Mouse (Mus musculus) myocyte (in vitro differentiated cells): ENCODE data around the gene Man1c1. TPM values are rescaled to one million over a fixed set of nuclear protein-coding genes. Genes with fewer than 3 reads are reported as not detected.
A peak's percentile ranks its signal among the peaks of the same experiment; 100 is the strongest.

Experiments
- H3K27me3 ChIP-seq: one replicate; pipeline ENCODE4 v1.6.1; 2011; ENCODE audit not compliant: control insufficient read depth, insufficient read depth, insufficient read length
- H3K36me3 ChIP-seq: one replicate; pipeline ENCODE4 v1.6.1; 2011; ENCODE audit not compliant: control insufficient read depth, insufficient read depth
- H3K4me2 ChIP-seq: one replicate; pipeline ENCODE4 v1.6.1; 2011; ENCODE audit warnings: low read depth, control low read depth
- H3K4me3 ChIP-seq: one replicate; pipeline ENCODE4 v1.5.1; 2011; ENCODE audit warnings: mild to moderate bottlenecking, control low read depth, moderate library complexity
- H3K79me2 ChIP-seq: one replicate; pipeline ENCODE4 v1.6.1; 2011; ENCODE audit not compliant: control insufficient read depth, insufficient read depth
- H3ac ChIP-seq: one replicate; pipeline ENCODE4 v1.6.1; 2011; ENCODE audit not compliant: control insufficient read depth, insufficient read length
- CEBPB ChIP-seq: IDR thresholded peaks from 2 replicates; pipeline ENCODE4 v1.6.1; 2011; ENCODE audit warnings: mild to moderate bottlenecking, moderate library complexity; ENCODE audit not compliant: poor library complexity, insufficient read depth, severe bottlenecking
- E2F4 ChIP-seq: IDR thresholded peaks from one replicate; pipeline ENCODE4 v1.6.1; 2011; ENCODE audit warnings: mild to moderate bottlenecking, control low read depth, moderate library complexity; ENCODE audit not compliant: insufficient read depth
- MAX ChIP-seq: IDR thresholded peaks from one replicate; pipeline ENCODE4 v1.6.1; 2011; ENCODE audit warnings: low read depth, mild to moderate bottlenecking, control low read depth
- MYOD1 ChIP-seq, 3 experiments: IDR thresholded peaks; one replicate each; pipeline ENCODE4 v1.6.1; 2011; ENCODE audit warnings: control low read depth in 2 of 3, low read depth in 2 of 3, mild to moderate bottlenecking in 2 of 3, moderate library complexity in 1 of 3; ENCODE audit not compliant: insufficient read length in 2 of 3, control insufficient read depth in 1 of 3
- MYOG ChIP-seq, 3 experiments: IDR thresholded peaks; one replicate each; pipeline ENCODE4 v1.6.1; 2011; ENCODE audit warnings: control low read depth in 2 of 3, low read depth in 2 of 3, mild to moderate bottlenecking in 2 of 3; ENCODE audit not compliant: insufficient read length in 2 of 3, control insufficient read depth in 1 of 3, insufficient read depth in 1 of 3
- POLR2A ChIP-seq: IDR thresholded peaks from one replicate; pipeline ENCODE4 v1.6.1; 2011; ENCODE audit warnings: low read depth, mild to moderate bottlenecking, control low read depth, moderate library complexity; ENCODE audit not compliant: insufficient read length
- POLR2AphosphoS2 ChIP-seq: IDR thresholded peaks from one replicate; pipeline ENCODE4 v1.6.1; 2011; ENCODE audit warnings: low read depth, control low read depth; ENCODE audit not compliant: insufficient read length
- REST ChIP-seq: IDR thresholded peaks from one replicate; pipeline ENCODE4 v1.6.1; 2011; ENCODE audit warnings: mild to moderate bottlenecking, control low read depth, moderate library complexity; ENCODE audit not compliant: insufficient read depth, insufficient read length
- SRF ChIP-seq: IDR thresholded peaks from one replicate; pipeline ENCODE4 v1.6.1; 2011; ENCODE audit warnings: low read depth; ENCODE audit not compliant: control insufficient read depth, insufficient read length
- TCF12 ChIP-seq: IDR thresholded peaks from one replicate; pipeline ENCODE4 v1.6.1; 2011; ENCODE audit warnings: mild to moderate bottlenecking, control low read depth; ENCODE audit not compliant: poor library complexity, insufficient read depth, severe bottlenecking
- TCF3 ChIP-seq: IDR thresholded peaks from one replicate; pipeline ENCODE4 v1.6.1; 2011; ENCODE audit warnings: low read depth, control low read depth; ENCODE audit not compliant: insufficient read length
- USF1 ChIP-seq: IDR thresholded peaks from one replicate; pipeline ENCODE4 v1.6.1; 2011; ENCODE audit warnings: low read depth, mild to moderate bottlenecking, control low read depth, moderate library complexity
- polyA plus RNA-seq: library from polyadenylated mRNA; unstranded; fragments of >200 nt; fragmentation: generic; extraction: Trizol; gene quantifications from one replicate; pipeline ENCODE4 v1.2.1, GENCODE M21; 2012; ENCODE audit warnings: missing spikeins

The Man1c1 gene
- polyA plus RNA-seq, 1 experiment, result 11.3 TPM

- TF ChIP-seq TCF12, result no peak
- TF ChIP-seq USF1, result no peak
- TF ChIP-seq MAX, result no peak
- no peak for TF ChIP-seq E2F4
- TF ChIP-seq POLR2AphosphoS2, result no peak
- TF ChIP-seq SRF, result no peak
- no peak for TF ChIP-seq TCF3
- no peak for TF ChIP-seq MYOD1 (IDR thresholded peaks at IDR 0.05; ENCODE audit: control insufficient read depth in 1 of 3, insufficient read length in 2 of 3, low read depth in 2 of 3)
- TF ChIP-seq REST, result no peak
- no peak for TF ChIP-seq POLR2A
- no peak for TF ChIP-seq CEBPB
- TF ChIP-seq MYOG (IDR thresholded peaks at IDR 0.05; ENCODE audit: control insufficient read depth in 1 of 3, insufficient read depth in 1 of 3, insufficient read length in 2 of 3, low read depth in 2 of 3), result no peak
- no peak overlapping the region for H3ac ChIP-seq
- no peaks in the 10 kb centered on the region for H3K79me2 ChIP-seq
- H3K4me3 ChIP-seq, result no peak overlapping the region
- H3K4me2 ChIP-seq, result no peak overlapping the region
- H3K36me3 ChIP-seq, result no peaks in the 10 kb centered on the region
- no peaks in the 10 kb centered on the region for H3K27me3 ChIP-seq
These were observed 11.7 kb downstream of the Man1c1 start for GRCm38 (mm10) chr4:134692388-134692787.

GRCm38 (mm10) chr4:134686022-134686661 lies 17.9 kb downstream of the Man1c1 start:
- no peak for TF ChIP-seq POLR2AphosphoS2
- Histone ChIP-seq H3K36me3 (no peaks in the 10 kb centered on the region), H3K27me3 (no peaks in the 10 kb centered on the region), H3K4me3 (no peak overlapping the region), H3ac (no peak overlapping the region), H3K4me2 (no peak overlapping the region), H3K79me2 (no peaks in the 10 kb centered on the region)

GRCm38 (mm10) chr4:134684637-134685338 lies 19.3 kb downstream of the Man1c1 start:
- no peaks in the 10 kb centered on the region for H3K27me3 ChIP-seq
- TF ChIP-seq MYOG (IDR thresholded peaks at IDR 0.05; ENCODE audit: control insufficient read depth in 1 of 3, insufficient read depth in 1 of 3, insufficient read length in 2 of 3, low read depth in 2 of 3) (no peak), E2F4 (no peak), POLR2AphosphoS2 (no peak), POLR2A (no peak), MYOD1 (IDR thresholded peaks at IDR 0.05; ENCODE audit: control insufficient read depth in 1 of 3, insufficient read length in 2 of 3, low read depth in 2 of 3) (no peak), SRF (no peak)
- no peak overlapping the region for H3K4me2 ChIP-seq
- no peak overlapping the region for H3K4me3 ChIP-seq
- no peak overlapping the region for H3ac ChIP-seq
- H3K36me3 ChIP-seq, result no peaks in the 10 kb centered on the region
- peaks cover 4% of the 10 kb centered on the region for H3K79me2 ChIP-seq

- Histone ChIP-seq H3K4me3 (no peak overlapping the region), H3K79me2 (peaks cover 10% of the 10 kb centered on the region), H3ac (no peak overlapping the region), H3K36me3 (no peaks in the 10 kb centered on the region), H3K4me2 (no peak overlapping the region), H3K27me3 (no peaks in the 10 kb centered on the region)
- TF ChIP-seq CEBPB, result no peak
These were observed 20.2 kb downstream of the Man1c1 start for GRCm38 (mm10) chr4:134683892-134684291.

- Histone ChIP-seq H3K27me3 (no peaks in the 10 kb centered on the region), H3K4me3 (no peak overlapping the region)
- no peak for TF ChIP-seq POLR2AphosphoS2
- TF ChIP-seq MYOD1 (IDR thresholded peaks at IDR 0.05; ENCODE audit: control insufficient read depth in 1 of 3, insufficient read length in 2 of 3, low read depth in 2 of 3), result peak in 1 of 3 experiments; percentile 34
- TF ChIP-seq USF1, result no peak
- peak in 1 of 3 experiments; percentile 40 for TF ChIP-seq MYOG (IDR thresholded peaks at IDR 0.05; ENCODE audit: control insufficient read depth in 1 of 3, insufficient read depth in 1 of 3, insufficient read length in 2 of 3, low read depth in 2 of 3)
These were observed 21.1 kb downstream of the Man1c1 start for GRCm38 (mm10) chr4:134683008-134683407.

GRCm38 (mm10) chr4:134682423-134682822 lies 21.7 kb downstream of the Man1c1 start:
- Histone ChIP-seq H3K4me2 (peak overlapping the region; percentile 77), H3K4me3 (no peak overlapping the region), H3K27me3 (no peaks in the 10 kb centered on the region), H3ac (no peak overlapping the region), H3K36me3 (no peaks in the 10 kb centered on the region), H3K79me2 (peaks cover 10% of the 10 kb centered on the region)
- TF ChIP-seq POLR2A (no peak), TCF12 (no peak), MAX (no peak), REST (no peak), MYOD1 (IDR thresholded peaks at IDR 0.05; ENCODE audit: control insufficient read depth in 1 of 3, insufficient read length in 2 of 3, low read depth in 2 of 3) (no peak), MYOG (IDR thresholded peaks at IDR 0.05; ENCODE audit: control insufficient read depth in 1 of 3, insufficient read depth in 1 of 3, insufficient read length in 2 of 3, low read depth in 2 of 3) (no peak), POLR2AphosphoS2 (no peak), USF1 (no peak), TCF3 (no peak), CEBPB (no peak), E2F4 (no peak), SRF (no peak)

More at GRCm38 (mm10) chr4:134683008-134683407, 21.1 kb downstream of the Man1c1 start:
- Histone ChIP-seq H3ac (no peak overlapping the region), H3K79me2 (peaks cover 10% of the 10 kb centered on the region), H3K36me3 (no peaks in the 10 kb centered on the region), H3K4me2 (peak overlapping the region; percentile 77)
